Mouse (Mus musculus) midbrain, embryonic 12.5 days (tissue): ENCODE data around the gene Ptpru. TPM values are rescaled to one million over a fixed set of nuclear protein-coding genes. Genes with fewer than 3 reads are reported as not detected.
"Not testable (repeated sequence)": the region's sequence is repeated elsewhere in the genome, so short reads cannot be mapped to it uniquely, and the experiment has no call there.

Experiments used
- ATAC-seq: fragments of 200-750 bp; cut with Nextera tagmentation; 2 replicates; pipeline ENCODE4 v1.8.0; 2017; ENCODE audit warnings: low read depth, moderate TSS enrichment, moderate library complexity; ENCODE audit not compliant: low FRiP score
- H3K27ac ChIP-seq: fragments of 300-500 bp; sonication (generic); replicated peaks from 2 replicates; pipeline ENCODE4 v1.5.1; 2016; ENCODE audit warnings: mild to moderate bottlenecking
- H3K27me3 ChIP-seq: fragments of 300-500 bp; sonication (generic); 2 replicates; pipeline ENCODE4 v1.6.1; 2016; ENCODE audit warnings: mild to moderate bottlenecking
- H3K36me3 ChIP-seq: fragments of 300-500 bp; sonication (generic); 2 replicates; pipeline ENCODE4 v1.6.1; 2016
- H3K4me1 ChIP-seq: fragments of 300-500 bp; sonication (generic); 2 replicates; pipeline ENCODE4 v1.6.1; 2016
- H3K4me2 ChIP-seq: fragments of 300-500 bp; sonication (generic); replicated peaks from 2 replicates; pipeline ENCODE4 v1.6.1; 2016; ENCODE audit warnings: mild to moderate bottlenecking, moderate library complexity
- H3K4me3 ChIP-seq: fragments of 300-500 bp; sonication (generic); 2 replicates; pipeline ENCODE4 v1.5.1; 2016; ENCODE audit warnings: mild to moderate bottlenecking
- H3K9ac ChIP-seq: fragments of 300-500 bp; sonication (generic); replicated peaks from 2 replicates; pipeline ENCODE4 v1.6.1; 2016; ENCODE audit warnings: mild to moderate bottlenecking, moderate library complexity
- H3K9me3 ChIP-seq: fragments of 300-500 bp; sonication (generic); 2 replicates; pipeline ENCODE4 v1.6.1; 2016; ENCODE audit warnings: mild to moderate bottlenecking
- WGBS: fragments of 180-500 bp; shearing (Covaris S2); methylation state at CpG from one replicate; pipeline ENCODE4 v1.1.7; 2016; 5-methylcytosine and 5-hydroxymethylcytosine counted together
- polyA plus RNA-seq: library from polyadenylated mRNA; unstranded; fragments of >200 nt; fragmentation: Nextera tagmentation; extraction: Ambion mirVana; gene quantifications from 2 replicates; pipeline ENCODE4 v1.2.1, GENCODE M21; 2016

Ptpru gene
- polyA plus RNA-seq, 1 experiment from 2014 or later, result 30.6 TPM

- not testable (repeated sequence) for H3K9ac ChIP-seq, H3K36me3 ChIP-seq, H3K27me3 ChIP-seq, H3K4me2 ChIP-seq, H3K9me3 ChIP-seq, H3K4me1 ChIP-seq, H3K27ac ChIP-seq, H3K4me3 ChIP-seq, ATAC-seq
- 100% methylated on average over 5 of the region's 6 CpGs for WGBS
These were observed 33.4 kb downstream of the Ptpru start for GRCm38 (mm10) chr4:131804732-131805131.

- Histone ChIP-seq H3K4me3 (no peak overlapping the region), H3K27me3 (no peaks in the 10 kb centered on the region), H3K4me1 (no peaks in the 10 kb centered on the region), H3K36me3 (no peaks in the 10 kb centered on the region), H3K4me2 (no peak overlapping the region), H3K9me3 (no peaks in the 10 kb centered on the region), H3K27ac (no peak overlapping the region), H3K9ac (no peak overlapping the region)
- WGBS, result 78% methylated on average over 9 of the region's 9 CpGs
- ATAC-seq, result no peak
These were observed 34.2 kb downstream of the Ptpru start for GRCm38 (mm10) chr4:131803846-131804245.

GRCm38 (mm10) chr4:131798968-131799367 is 39.1 kb downstream of the Ptpru start:
- H3K27me3 ChIP-seq, result no peaks in the 10 kb centered on the region
- H3K4me2 ChIP-seq, result no peak overlapping the region
- no peaks in the 10 kb centered on the region for H3K9me3 ChIP-seq
- no peak for ATAC-seq
- H3K4me1 ChIP-seq, result 0 out of 2 replicates have a peak, but pooled peaks cover 6% of the 10 kb centered on the region
- 19% methylated on average over 3 of the region's 4 CpGs for WGBS
- no peak overlapping the region for H3K4me3 ChIP-seq
- H3K27ac ChIP-seq, result no peak overlapping the region
- no peak overlapping the region for H3K9ac ChIP-seq
- no peaks in the 10 kb centered on the region for H3K36me3 ChIP-seq

GRCm38 (mm10) chr4:131797920-131798319 is 40.2 kb downstream of the Ptpru start:
- H3K36me3 ChIP-seq, result no peaks in the 10 kb centered on the region
- H3K9ac ChIP-seq, result no peak overlapping the region
- no peak overlapping the region for H3K4me3 ChIP-seq
- 0 out of 2 replicates have a peak, but pooled peaks cover 6% of the 10 kb centered on the region for H3K4me1 ChIP-seq
- no peaks in the 10 kb centered on the region for H3K9me3 ChIP-seq
- no peak for ATAC-seq
- no peak overlapping the region for H3K27ac ChIP-seq
- H3K4me2 ChIP-seq, result no peak overlapping the region
- no peaks in the 10 kb centered on the region for H3K27me3 ChIP-seq
- WGBS, result 52% methylated on average over 12 of the region's 12 CpGs

- Histone ChIP-seq H3K9me3 (no peaks in the 10 kb centered on the region), H3K4me2 (no peak overlapping the region), H3K9ac (no peak overlapping the region), H3K36me3 (no peaks in the 10 kb centered on the region), H3K27me3 (no peaks in the 10 kb centered on the region), H3K27ac (no peak overlapping the region), H3K4me1 (0 out of 2 replicates have a peak, but pooled peaks cover 6% of the 10 kb centered on the region), H3K4me3 (no peak overlapping the region)
- WGBS, result 80% methylated on average over 7 of the region's 7 CpGs
- no peak for ATAC-seq
These were observed 40.6 kb downstream of the Ptpru start for GRCm38 (mm10) chr4:131797483-131797882.

- H3K9me3 ChIP-seq, result no peaks in the 10 kb centered on the region
- no peaks in the 10 kb centered on the region for H3K27me3 ChIP-seq
- H3K4me2 ChIP-seq, result no peak overlapping the region
- H3K4me1 ChIP-seq, result 0 out of 2 replicates have a peak, but pooled peaks cover 6% of the 10 kb centered on the region
- ATAC-seq, result no peak
- H3K27ac ChIP-seq, result no peak overlapping the region
- 85% methylated on average over 14 of the region's 14 CpGs for WGBS
- no peak overlapping the region for H3K4me3 ChIP-seq
- H3K9ac ChIP-seq, result no peak overlapping the region
- no peaks in the 10 kb centered on the region for H3K36me3 ChIP-seq
These were observed 41.6 kb downstream of the Ptpru start for GRCm38 (mm10) chr4:131796312-131797080.

- no peak overlapping the region for H3K9ac ChIP-seq
- no peak overlapping the region for H3K27ac ChIP-seq
- no peak for ATAC-seq
- H3K4me1 ChIP-seq, result no peaks in the 10 kb centered on the region
- no peaks in the 10 kb centered on the region for H3K36me3 ChIP-seq
- WGBS, result 70% methylated on average over 7 of the region's 7 CpGs
- no peak overlapping the region for H3K4me3 ChIP-seq
- H3K27me3 ChIP-seq, result no peaks in the 10 kb centered on the region
- no peaks in the 10 kb centered on the region for H3K9me3 ChIP-seq
- no peak overlapping the region for H3K4me2 ChIP-seq
These were observed 51.3 kb downstream of the Ptpru start for GRCm38 (mm10) chr4:131786800-131787199.

- no peak for ATAC-seq
- H3K9me3 ChIP-seq, result no peaks in the 10 kb centered on the region
- H3K9ac ChIP-seq, result no peak overlapping the region
- H3K27ac ChIP-seq, result no peak overlapping the region
- H3K4me1 ChIP-seq, result peaks cover 2% of the 10 kb centered on the region; the same call in 1 of the 2 replicates
- 14% methylated on average over 9 of the region's 9 CpGs for WGBS
- H3K27me3 ChIP-seq, result no peaks in the 10 kb centered on the region
- H3K36me3 ChIP-seq, result no peaks in the 10 kb centered on the region
- H3K4me2 ChIP-seq, result no peak overlapping the region
- no peak overlapping the region for H3K4me3 ChIP-seq
These were observed 54.1 kb downstream of the Ptpru start for GRCm38 (mm10) chr4:131784034-131784433.

GRCm38 (mm10) chr4:131781023-131781422 is 57.1 kb downstream of the Ptpru start:
- no peak overlapping the region for H3K4me3 ChIP-seq
- H3K9me3 ChIP-seq, result no peaks in the 10 kb centered on the region
- no peak for ATAC-seq
- peaks cover 2% of the 10 kb centered on the region; the same call in 1 of the 2 replicates for H3K4me1 ChIP-seq
- no peaks in the 10 kb centered on the region for H3K36me3 ChIP-seq
- no peaks in the 10 kb centered on the region for H3K27me3 ChIP-seq
- no peak overlapping the region for H3K4me2 ChIP-seq
- 75% methylated on average over 3 of the region's 3 CpGs for WGBS
- H3K9ac ChIP-seq, result no peak overlapping the region
- H3K27ac ChIP-seq, result no peak overlapping the region

GRCm38 (mm10) chr4:131778616-131779275 is 59.3 kb downstream of the Ptpru start:
- Histone ChIP-seq H3K9me3 (no peaks in the 10 kb centered on the region), H3K9ac (no peak overlapping the region), H3K4me3 (no peak overlapping the region), H3K4me1 (peaks cover 2% of the 10 kb centered on the region; the same call in 1 of the 2 replicates), H3K27ac (no peak overlapping the region), H3K36me3 (no peaks in the 10 kb centered on the region), H3K4me2 (no peak overlapping the region), H3K27me3 (no peaks in the 10 kb centered on the region)
- no peak for ATAC-seq
- WGBS, result 86% methylated on average over 14 of the region's 14 CpGs

- Histone ChIP-seq H3K4me1 (no peaks in the 10 kb centered on the region), H3K9me3 (no peaks in the 10 kb centered on the region), H3K4me2 (no peak overlapping the region), H3K9ac (no peak overlapping the region), H3K27ac (no peak overlapping the region), H3K36me3 (0 out of 2 replicates have a peak, but pooled peaks cover 3% of the 10 kb centered on the region), H3K27me3 (no peaks in the 10 kb centered on the region), H3K4me3 (no peak overlapping the region)
- ATAC-seq, result no peak
- 87% methylated on average over 11 of the region's 11 CpGs for WGBS
These were observed 66.7 kb downstream of the Ptpru start for GRCm38 (mm10) chr4:131771384-131771783.

GRCm38 (mm10) chr4:131763911-131764310 is 74.2 kb downstream of the Ptpru start:
- no peaks in the 10 kb centered on the region for H3K9me3 ChIP-seq
- H3K9ac ChIP-seq, result no peak overlapping the region
- 0 out of 2 replicates have a peak, but pooled peaks cover 2% of the 10 kb centered on the region for H3K4me1 ChIP-seq
- 87% methylated on average over 7 of the region's 7 CpGs for WGBS
- no peak overlapping the region for H3K4me3 ChIP-seq
- no peak overlapping the region for H3K27ac ChIP-seq
- H3K4me2 ChIP-seq, result no peak overlapping the region
- no peaks in the 10 kb centered on the region for H3K27me3 ChIP-seq
- ATAC-seq, result no peak
- H3K36me3 ChIP-seq, result no peaks in the 10 kb centered on the region
